Mouse (Mus musculus) naive thymus-derived CD4-positive, alpha-beta T cell, adult 2 months (primary cell): ENCODE data around the gene Tlr12.
A peak's percentile ranks its signal among the peaks of the same experiment; 100 is the strongest.
"Not testable (repeated sequence)": the region's sequence is repeated elsewhere in the genome, so short reads cannot be mapped to it uniquely, and the experiment has no call there.

Experiments
- DNase-seq: peaks from one replicate; pipeline ENCODE4 v3.0.0-alpha.2; 2011; ENCODE audit warnings: low read depth

Tlr12 gene

DNA sequence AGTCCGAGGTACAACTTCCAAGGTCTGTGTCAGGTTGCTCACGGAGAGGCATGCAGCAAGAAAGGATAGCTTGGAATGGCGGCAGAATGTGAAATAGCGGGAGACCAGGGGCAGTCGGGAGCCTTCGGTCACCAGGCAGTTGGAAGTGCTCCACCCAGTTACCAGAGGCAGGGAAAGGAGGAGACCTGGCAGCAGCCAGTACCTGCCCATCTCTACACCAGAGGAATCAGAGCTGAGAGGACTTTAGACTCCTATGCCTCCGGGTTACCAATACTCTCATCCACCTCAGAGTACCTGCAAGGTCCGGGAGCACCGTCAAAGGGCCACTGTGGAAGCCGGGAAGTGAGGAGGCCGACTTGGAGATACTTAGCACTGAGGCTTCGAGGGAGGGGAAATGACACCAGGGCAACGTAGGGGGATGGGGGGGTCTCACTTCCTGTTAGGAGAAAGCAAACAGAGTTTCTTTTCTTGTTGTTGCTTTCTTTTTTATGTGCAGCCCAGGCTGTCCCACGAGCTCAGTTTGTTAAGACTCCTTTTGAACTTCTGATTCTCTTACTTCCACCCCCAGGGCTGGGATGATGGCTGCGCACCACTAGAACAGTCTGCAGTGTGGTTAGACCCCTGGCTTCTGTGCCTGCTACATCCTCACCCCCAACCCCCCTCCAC, at the start of gene Tlr12:
TSS of gene Tlr12 (minus strand) at position 374 of the 666 bp plus-strand sequence.
- peak; percentile 73 for DNase-seq

DNA sequence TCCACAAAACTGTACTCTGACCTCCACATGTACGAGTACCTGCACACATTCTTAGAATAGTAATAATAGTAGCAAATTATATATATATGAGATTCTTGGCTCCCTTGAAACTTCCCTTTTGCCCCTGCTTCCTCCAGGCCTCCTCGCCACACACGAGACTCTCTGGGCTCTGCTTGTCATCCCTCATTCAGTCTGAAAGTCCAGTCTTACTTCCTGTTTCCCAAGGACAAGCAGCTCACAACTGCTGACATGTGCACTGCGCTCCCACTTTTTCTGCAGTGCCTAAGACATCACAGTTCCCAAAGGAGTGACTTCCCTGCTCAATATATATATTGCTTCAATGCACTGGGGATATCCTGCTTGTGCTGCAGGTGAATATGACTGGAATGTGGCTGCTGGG, 48.8 kb upstream of the Tlr12 start:
- DNase-seq = not testable (repeated sequence)

DNA sequence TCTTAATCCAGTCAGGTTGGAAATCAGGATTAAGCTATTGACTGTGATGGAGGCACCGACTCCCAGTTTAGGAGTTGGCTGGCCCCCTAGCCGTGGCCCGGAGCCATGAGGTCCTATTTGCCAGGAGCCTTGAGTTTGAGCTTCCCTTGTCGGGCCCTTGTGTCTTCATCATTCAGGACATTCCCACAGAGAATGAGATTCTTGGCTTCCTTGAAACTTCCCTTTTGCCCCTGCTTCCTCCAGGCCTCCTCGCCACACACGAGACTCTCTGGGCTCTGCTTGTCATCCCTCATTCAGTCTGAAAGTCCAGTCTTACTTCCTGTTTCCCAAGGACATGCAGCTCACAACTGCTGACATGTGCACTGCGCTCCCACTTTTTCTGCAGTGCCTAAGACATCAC, 47.9 kb upstream of the Tlr12 start:
- DNase-seq = not testable (repeated sequence)

DNA sequence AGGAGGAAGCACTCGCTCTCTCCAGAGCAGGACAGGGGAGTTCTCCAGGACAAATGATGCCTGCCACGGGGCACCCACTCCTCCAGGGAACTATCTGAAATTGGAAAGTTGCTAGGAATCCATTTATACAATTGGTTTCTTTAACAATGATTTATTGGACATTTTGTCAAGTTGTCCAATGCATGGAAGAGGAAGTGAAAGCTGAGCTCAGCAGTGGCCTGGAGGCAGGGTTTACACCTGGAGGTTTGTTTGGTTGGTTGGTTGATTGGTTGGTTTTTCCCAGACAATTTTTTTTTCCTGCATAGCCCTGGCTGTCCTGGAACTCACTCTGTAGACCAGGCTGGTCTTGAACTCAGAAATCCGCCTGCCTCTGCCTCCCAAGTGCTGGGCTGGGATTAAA, 45.6 kb upstream of the Tlr12 start:
- no peak for DNase-seq

DNA sequence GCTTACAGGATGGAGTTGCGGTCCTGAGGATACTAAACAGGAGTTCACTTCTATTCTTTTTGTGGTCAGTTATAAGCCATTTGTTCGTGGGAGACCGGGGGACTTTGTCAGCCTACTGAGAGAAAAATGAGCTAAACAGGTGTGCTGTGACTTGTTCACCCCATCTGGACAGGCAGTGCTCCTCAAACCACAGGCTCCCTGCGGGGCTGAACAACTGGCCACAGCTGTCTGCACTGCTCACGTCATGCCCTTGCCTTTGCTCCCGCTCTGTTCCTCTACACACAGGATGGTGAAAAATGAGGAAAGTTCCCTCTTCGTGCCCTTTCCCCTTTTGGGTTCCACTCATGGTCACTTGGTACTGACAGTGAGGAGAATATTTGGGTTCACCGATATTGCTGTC, 42.6 kb upstream of the Tlr12 start:
- no peak for DNase-seq

DNA sequence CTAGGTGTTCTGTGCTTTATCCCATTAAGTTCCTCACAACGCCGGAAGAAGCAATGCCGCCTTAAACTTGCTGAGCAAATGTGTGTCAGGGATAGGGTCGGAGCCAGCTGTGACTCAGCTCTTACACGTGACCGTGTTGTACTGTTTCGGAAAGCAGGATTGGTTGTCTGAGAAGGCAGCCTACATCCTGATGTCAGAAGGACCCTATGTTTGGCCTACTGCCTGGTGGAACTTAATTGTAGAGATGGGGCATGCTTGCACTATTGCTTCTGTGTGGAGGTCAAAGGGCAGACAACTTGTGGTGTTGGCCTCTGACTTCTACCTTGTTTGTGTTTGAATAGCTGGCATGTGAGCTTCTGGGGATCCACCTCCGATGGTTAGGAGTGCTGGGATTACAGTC, 41.8 kb upstream of the Tlr12 start:
- no peak for DNase-seq

DNA sequence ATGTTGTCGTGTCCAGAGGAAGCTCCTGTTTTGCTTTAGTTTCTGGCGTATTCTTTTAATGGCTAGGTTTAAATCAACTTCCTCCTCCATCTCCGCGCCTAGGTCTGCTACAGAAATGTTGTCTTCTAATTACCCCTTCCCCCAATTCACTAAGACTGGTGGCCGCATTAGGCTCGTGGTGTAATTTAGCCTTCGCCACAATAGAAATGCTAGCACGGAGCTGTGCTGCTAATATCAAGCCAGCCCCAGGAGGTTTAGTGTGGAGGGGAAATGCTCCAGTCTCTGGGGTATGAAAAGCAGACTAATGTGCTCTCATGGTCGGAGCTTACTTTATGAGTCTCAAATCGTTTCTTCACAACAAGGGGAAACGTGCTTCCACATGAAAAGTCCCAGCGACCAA, 37.0 kb upstream of the Tlr12 start:
- DNase-seq = peak; percentile 44

DNA sequence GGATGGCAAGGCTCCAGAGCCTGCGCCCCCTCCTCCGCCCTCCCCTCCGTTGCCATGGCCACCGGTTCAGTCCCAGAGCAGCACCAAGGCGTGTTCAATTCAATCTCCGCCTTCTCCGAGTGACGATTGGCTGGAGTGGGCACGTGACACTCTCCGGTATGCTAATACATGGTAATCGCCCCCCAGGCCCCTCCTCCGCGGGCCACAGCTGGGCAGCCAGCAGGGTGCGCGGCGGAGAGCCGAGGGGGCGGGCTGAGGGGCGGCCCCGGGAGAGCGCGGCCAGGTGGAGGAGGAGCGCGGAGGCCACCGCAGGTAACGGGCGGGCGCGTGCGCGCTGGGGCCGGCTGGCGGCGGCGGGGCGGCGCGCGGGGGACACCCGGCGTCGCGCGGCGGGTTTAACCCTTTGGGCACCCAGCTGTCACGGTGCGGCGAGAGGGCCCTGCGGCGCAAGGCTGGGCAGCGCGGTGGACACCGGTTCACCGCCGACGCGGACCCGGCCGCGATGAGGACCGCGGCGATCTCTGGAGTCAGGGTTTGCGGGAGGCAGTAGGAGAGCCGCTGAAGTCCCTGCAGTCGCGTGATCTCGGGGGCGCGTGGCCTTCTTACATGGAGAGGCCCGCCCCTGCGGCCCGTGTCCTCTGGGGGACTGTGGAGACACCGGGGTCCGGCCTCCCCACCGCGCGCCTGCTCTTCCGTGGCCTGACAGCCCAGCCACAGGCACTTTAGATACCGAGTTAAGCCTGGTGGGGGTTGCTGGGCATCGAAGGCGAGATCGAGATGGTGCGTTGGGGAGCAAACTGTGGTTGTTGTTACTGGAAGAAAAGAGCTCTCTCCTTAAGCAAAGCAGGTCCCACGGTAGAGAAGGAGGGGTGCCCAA, 36.3 kb upstream of the Tlr12 start, which contains the start of gene Phc2:
TSS of gene Phc2 (plus strand) at position 198 of the 877 bp plus-strand sequence.
- peak; percentile 94 for DNase-seq

DNA sequence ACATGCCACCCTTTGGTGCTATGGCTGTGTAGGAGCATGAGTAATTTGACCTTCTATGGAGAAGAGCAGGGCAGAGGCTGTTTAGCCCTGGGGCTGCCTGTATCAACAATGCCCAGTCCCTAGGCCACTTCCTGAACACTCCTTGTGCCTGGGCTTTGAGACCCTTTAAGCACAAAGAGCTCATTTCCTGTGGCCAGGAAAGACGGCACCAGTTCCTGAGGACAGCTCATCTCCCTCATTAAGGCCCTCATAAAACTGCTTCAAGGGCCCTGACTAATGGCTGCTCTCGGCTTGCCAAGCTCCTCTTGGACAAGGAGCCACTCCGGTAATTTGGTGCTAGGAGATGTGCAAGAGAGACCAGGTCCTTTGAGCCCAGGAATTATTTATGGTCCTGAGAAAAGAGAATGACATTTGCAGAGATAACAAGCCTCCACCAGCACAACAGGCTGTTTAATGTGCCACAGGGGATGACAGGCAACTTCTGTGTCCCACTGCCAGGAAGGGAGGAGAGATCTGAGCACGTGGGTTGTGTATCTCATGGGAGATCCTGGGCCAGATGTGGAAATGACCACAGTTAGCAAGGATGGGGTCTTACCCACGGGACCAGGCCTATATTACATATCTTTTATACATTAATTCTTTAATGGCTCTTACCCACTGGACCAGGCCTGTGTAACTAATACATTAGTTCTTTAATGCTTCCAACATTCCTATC, 34.3 kb upstream of the Tlr12 start:
- no peak for DNase-seq

DNA sequence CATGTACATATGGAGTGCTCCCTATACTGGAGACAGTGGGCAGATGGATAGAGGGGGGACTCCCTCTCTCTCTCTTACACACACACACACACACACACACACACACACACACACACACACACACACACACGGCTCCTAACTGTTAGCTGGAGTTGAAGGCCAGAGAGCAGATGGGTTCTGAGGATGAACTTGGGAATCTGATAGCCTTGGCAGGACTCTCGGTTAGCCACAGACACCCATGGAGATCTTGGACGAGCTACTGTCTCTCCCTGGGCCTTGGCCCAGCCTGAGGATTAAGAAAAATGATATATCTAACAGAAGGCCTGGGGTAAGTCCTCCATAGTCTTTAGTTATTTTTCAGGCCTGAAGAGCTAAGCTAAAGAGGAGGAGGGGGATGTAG, 33.1 kb upstream of the Tlr12 start:
- no peak for DNase-seq

DNA sequence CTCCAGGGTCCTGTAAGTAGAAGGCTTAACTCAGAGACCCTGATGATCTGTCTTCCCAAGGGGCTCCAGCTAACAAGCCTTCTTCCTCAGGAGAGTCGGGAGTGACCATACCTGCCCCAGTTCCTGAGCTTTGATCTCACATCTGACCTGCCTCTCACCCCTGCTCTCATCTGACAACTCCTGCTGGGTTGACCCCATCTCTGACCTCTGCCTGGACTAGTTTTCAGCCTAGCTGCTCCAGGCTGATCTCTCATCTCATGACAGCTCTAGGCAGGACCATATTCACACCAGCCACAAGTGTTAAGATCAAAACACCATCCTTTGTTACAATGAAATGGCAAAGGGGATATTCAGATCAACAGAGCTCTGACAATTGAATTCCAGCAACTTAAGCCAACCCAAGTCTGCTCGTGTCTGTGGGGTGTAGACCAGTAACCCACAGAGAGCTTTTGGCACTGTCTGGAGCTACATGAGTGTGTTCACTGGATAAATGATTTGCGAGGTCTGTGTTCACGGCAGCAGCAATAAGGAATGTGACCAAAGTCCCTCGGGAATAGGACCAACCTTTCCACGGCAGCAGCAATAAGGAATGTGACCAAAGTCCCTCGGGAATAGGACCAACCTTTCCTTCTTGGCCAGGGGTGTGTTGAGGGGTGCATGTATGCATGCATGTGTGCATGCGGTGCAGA, 30.3 kb upstream of the Tlr12 start:
- DNase-seq = no peak

DNA sequence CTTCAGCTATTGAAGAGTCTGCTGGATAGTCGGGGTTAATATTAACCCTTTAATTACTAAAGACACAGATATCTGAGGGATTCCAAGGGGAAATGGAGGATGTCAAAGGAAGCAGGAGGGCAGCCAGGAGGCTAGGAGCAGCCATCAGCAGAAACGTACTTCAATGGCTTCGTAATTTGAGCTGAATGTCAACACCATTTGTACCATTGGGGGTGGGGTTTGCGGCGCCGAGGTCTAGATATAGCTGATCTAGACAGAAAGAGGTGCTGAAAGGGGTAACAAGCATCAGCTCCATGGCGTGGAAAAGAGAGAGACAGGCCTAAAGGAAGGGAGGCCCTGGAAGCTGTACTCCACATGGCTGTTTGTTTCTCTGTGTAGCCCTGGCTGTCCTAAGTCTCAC, 28.3 kb upstream of the Tlr12 start:
- DNase-seq = no peak

DNA sequence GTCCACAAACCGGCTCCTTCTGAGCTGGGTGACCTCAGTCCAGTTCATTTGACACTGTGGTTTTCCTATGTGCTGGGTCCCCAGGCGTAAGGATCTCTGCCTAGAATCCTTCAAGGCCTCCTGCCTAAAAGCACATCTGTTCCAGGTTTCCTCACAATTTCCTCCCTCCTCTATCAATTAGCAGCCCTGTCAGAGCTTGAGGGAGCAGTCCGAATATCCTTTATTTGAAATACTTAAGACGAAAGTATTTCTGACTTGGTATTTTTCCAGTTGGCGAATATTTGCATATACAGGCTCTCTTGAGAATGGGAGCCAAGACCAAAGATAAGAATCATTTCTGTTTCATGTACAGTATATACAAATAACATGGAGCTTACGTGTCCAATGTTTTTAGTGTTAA, 27.5 kb upstream of the Tlr12 start:
- DNase-seq = no peak

DNA sequence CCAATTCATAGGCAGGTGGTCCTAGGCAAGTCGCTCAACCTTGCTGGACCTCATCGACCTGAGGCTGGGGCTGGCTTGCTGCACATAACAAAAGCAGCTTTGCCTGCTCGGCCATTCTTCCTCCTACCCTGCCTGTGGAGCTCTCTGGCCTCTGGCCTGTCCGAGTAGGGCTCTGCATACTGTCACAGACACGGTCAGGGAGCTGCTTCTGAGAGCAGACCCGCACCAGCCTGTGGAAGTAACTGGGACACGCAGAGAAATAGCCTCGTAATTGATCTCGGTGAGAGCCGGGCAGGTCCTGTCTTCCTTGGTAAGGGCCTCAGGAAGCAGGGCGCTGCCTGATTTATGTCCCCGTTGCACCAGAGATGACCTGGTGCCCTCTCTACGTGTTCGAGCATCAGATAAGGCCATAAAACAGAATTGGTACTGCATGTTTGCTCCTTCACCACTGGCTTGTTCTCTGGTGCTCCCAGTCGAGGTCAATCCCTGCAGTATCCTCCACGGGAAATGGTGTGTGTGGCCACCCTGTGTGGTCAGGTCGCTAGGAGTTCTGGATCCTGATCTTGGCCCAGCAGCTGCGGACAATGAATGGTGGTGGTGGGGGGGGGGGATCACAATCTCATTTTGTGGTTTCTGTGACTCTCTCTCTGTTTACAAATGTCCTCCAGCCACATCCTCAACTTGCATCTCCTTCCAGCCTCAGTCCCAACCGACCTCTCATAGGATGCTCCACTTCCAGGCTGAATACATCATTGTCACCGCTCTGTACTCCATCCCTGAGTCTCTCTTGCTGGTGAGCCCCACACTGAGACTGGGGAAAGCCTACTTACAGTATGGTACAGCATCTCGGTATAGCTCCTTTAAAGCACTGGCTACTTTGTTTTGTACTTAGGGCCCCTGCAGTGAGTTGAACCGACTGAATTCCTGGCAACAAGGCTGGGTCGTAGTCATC, 23.6 kb upstream of the Tlr12 start:
- DNase-seq = no peak

DNA sequence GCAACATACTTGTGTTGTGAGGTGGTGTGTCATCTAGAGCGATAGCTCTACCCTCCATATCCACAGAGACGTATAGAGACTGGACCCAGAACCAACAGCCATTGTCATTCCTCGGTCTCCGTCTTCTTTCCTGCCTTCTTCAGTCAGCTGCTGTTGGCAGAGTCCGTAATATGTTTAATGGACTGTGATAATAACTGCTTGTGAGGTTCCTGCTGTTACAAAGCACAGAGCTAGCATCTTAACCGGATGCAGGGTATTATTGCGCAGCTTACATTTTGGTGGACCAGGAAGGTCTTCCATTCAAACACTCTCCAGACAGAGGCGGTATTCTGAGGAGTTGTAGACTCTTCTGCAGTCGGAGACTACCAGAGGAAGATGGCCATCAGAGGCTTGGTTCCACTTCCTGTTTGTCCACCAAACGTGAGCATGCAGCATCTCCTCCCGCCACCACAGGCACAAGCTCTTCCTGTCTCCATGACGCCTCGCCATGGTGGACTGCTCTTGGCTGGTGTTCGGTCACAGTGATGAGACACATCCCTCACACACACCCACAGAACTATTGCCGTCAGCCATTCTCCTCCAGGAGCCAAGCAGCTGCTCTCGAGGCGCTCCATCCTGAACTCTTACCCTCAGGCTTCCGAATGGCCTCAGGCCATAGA, 20.0 kb upstream of the Tlr12 start:
- DNase-seq = no peak

DNA sequence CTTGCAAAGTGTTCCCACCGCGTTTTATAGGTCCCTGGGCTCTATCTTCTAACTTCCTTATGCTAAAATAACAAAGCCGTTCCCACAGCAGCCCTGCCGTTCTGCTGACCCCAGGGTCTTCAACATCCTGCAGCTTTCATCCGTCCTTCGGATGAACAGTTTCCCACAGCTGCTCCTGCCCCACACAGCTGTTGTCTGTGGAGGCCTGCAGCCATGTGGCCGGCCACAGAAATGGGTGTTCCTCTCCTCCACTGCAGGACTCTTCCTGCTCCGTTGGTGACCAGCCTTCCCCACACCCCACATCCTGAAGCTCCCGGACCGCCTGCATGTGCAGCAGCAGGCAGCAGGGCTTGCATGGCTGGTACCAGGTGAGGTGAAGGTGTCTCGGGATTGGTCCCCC, 18.8 kb upstream of the Tlr12 start:
- no peak for DNase-seq

DNA sequence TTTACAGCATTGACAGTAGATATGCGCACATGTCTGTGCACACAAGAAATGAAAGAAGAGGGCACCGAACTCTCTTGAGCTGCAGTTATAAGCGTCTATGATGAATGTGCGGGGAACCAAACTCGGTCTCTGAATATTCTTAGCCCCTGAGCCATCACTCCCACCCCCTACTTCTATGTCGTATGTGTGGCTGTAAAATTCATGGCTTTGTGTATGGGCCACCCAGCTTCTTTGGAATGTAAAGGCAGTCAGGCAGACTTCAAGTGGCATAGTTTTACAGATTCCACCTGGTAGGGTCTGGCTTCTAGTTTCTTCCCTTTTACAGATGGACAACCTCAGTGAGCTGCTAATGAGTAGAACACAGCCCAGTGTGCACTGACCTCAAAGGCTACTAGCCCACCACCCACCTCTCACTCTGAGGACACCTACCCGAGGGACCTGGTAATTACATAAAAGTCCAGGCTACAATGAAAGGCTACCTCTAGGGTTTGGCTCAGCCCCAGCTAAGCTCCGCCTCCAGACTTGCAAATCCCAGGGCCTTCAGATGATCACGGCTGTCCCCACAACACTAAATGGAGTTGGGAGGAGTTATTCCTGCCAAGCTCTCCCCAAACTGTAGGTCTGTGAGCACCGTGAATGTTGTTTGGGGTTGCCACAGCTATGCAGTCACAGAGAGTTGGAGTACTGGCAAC, 17.6 kb upstream of the Tlr12 start:
- no peak for DNase-seq

DNA sequence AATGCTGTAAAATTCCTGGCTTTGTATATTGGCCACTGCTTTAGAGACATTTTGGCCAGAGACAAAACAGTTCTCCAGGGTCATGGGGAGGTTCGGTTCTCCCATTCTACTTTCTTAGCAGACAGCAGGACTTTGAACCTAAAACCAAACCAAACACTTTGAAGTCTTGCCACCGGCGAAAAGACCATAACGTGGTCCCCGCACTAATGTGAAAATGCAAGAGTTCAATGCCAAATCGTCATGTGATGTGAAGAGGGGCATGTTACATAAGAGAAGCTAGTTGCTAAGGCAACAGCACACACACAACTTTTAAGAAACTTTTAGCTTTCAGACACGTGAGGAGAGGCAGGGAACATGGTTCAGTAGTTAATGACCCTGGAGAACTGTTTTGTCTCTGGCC, 17.0 kb upstream of the Tlr12 start:
- no peak for DNase-seq

DNA sequence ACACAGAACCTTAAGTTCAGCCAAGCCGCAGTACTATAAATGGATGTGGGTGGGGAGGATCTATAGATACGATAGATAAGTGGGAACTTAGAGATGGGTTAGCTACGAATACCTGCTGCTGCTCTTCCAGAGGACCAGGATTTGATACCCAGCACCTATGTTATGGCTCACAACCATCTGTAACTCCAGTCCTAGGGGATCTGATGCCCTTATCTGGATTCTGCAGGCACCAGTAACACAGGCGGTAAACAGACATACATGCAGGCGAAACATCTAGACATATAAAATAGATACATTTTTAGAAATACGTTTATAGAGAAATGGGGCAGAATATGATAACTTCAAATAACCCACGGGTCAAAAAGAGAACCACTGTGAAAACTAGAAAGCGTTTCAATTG, 2.7 kb upstream of the Tlr12 start:
- no peak for DNase-seq

DNA sequence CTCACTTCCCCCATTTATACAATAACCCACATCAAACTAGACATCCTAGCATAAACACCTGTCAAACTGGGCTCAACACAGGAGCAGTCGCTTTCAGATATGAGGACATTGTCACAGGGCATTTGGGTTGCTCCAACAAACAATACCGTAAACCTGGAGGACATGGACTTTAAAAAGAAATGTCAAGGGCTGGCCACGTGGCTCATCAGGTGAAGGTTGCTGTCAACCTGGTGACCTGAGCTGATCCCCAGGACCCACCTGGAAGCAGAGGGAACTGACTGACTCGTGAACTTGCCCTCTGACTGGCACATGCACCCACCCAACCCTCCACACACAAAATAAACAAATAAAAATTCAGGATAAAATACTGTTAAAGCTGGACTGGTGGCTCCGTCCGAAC, 2.2 kb upstream of the Tlr12 start:
- no peak for DNase-seq
